Mouse (Mus musculus) hindbrain, embryonic 14.5 days (tissue): ENCODE results near the gene Map2k3. TPM values are rescaled to one million over a fixed set of nuclear protein-coding genes. Genes with fewer than 3 reads are reported as not detected.

Source experiments
- ATAC-seq: fragments of 200-750 bp; cut with Nextera tagmentation; 2 replicates; pipeline ENCODE4 v1.8.0; 2017; ENCODE audit warnings: moderate number of reproducible peaks, mild to moderate bottlenecking, moderate TSS enrichment, moderate library complexity; ENCODE audit not compliant: low FRiP score
- DNase-seq: peaks from one replicate; pipeline ENCODE4 v3.0.0-alpha.2; 2015; ENCODE audit warnings: low spot score
- H3K27ac ChIP-seq: fragments of 300-500 bp; sonication (generic); 2 replicates; pipeline ENCODE4 v1.5.1; 2014; ENCODE audit warnings: mild to moderate bottlenecking, moderate library complexity
- H3K27me3 ChIP-seq: fragments of 300-500 bp; sonication (generic); 2 replicates; pipeline ENCODE4 v1.6.1; 2014; ENCODE audit warnings: mild to moderate bottlenecking, low read length, mixed read lengths; ENCODE audit not compliant: control insufficient read depth, insufficient read depth
- H3K36me3 ChIP-seq: fragments of 300-500 bp; sonication (generic); replicated peaks from 2 replicates; pipeline ENCODE4 v1.6.1; 2014; ENCODE audit not compliant: control insufficient read depth, insufficient read depth
- H3K4me1 ChIP-seq: fragments of 300-500 bp; sonication (generic); replicated peaks from 2 replicates; pipeline ENCODE4 v1.6.1; 2014; ENCODE audit warnings: antibody characterized with exemption, low read length, mixed read lengths; ENCODE audit not compliant: control insufficient read depth, insufficient read depth
- H3K4me2 ChIP-seq: fragments of 300-500 bp; sonication (generic); replicated peaks from 2 replicates; pipeline ENCODE4 v1.6.1; 2014; ENCODE audit warnings: mild to moderate bottlenecking, moderate library complexity
- H3K4me3 ChIP-seq: fragments of 300-500 bp; sonication (generic); replicated peaks from 2 replicates; pipeline ENCODE4 v1.5.1; 2014; ENCODE audit warnings: mild to moderate bottlenecking, low read length
- H3K9ac ChIP-seq: fragments of 300-500 bp; sonication (generic); 2 replicates; pipeline ENCODE4 v1.6.1; 2014
- H3K9me3 ChIP-seq: fragments of 300-500 bp; sonication (generic); 2 replicates; pipeline ENCODE4 v1.6.1; 2016; ENCODE audit warnings: low read length; ENCODE audit not compliant: control insufficient read depth
- WGBS: fragments of 180-500 bp; shearing (Covaris S2); extraction: QIAGEN DNeasy Blood & Tissue Kit; methylation state at CpG from one replicate; pipeline ENCODE4 v1.1.7; 2014; 5-methylcytosine and 5-hydroxymethylcytosine counted together
- polyA plus RNA-seq: library from polyadenylated mRNA; unstranded; fragments of >200 nt; fragmentation: Nextera tagmentation; extraction: Ambion mirVana; gene quantifications from 2 replicates; pipeline ENCODE4 v1.2.1, GENCODE M21; 2014

Map2k3 gene
- polyA plus RNA-seq, 1 experiment from 2014 or later: 23.5 TPM

DNA sequence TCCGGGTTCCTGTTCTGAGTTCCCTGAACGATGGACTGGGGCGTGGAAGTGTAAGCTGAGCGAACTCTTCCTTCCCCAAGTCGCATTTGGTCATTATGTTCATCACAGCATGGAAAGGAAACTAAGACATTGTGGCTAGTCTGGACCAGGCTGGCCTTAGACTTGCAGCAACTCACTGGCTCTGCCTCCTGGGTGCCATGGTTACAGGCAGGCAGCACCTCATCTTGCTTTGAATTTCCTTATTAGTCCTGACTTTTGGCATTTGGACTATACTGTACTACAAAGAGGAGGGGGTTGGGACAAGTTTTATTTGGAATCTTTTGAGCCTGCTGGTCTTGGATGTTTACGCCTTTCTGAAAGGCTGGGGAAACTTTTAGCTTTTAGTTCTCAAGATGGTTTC, 35.1 kb downstream of the Map2k3 start:
- Histone ChIP-seq H3K27ac (no peak overlapping the region), H3K4me1 (no peaks in the 10 kb centered on the region), H3K4me3 (no peak overlapping the region), H3K9ac (no peak overlapping the region), H3K27me3 (no peaks in the 10 kb centered on the region), H3K4me2 (no peak overlapping the region), H3K36me3 (no peaks in the 10 kb centered on the region), H3K9me3 (0 out of 2 replicates have a peak, but pooled peaks cover 3% of the 10 kb centered on the region)
- ATAC-seq (no peak), DNase-seq (no peak)
- 54% methylated on average over 6 of the region's 6 CpGs for WGBS

DNA sequence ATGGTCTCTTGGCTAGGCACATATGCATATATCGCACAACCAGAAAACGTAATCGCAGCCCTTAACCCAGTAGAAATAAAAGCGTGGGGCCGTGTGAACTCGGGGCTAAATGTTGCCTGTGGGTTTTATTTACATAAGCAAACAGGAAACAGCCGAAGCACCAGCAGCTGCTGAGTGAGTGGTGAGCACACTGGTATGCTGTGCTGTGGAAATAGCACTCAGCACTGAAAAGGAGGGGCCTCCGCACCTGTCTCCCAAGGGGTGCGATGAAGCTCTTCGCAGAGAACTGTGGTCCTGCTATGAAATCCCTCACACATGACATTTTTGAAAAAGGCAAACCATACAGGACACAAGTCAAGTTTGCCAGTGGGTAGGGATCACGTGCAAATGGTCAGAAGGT, 43.3 kb downstream of the Map2k3 start:
- WGBS: 82% methylated on average over 11 of the region's 11 CpGs
- ATAC-seq: no peak

DNA sequence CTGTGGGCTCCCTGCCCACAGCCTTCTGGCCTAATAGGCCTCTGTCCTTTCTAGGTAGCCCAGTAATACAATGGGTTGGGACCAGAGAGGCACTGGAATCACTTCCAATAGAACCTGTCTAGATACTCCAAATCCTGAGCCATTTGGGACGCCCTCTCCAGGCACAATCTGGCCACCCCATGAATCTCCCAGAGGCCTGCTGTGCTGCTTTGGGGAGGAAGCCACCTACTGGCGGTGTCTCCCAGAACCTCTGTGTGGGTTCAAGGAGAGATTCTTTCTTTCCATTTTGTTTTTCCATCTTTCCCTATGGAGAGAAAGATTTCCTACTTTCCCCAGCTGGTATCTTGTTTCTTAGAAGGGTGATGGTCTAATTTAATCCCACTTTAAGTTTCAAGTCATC, 44.4 kb downstream of the Map2k3 start:
- Histone ChIP-seq H3K36me3 (no peaks in the 10 kb centered on the region), H3K4me3 (no peak overlapping the region), H3K4me1 (no peaks in the 10 kb centered on the region), H3K9me3 (no peaks in the 10 kb centered on the region), H3K27ac (no peak overlapping the region), H3K9ac (no peak overlapping the region), H3K27me3 (no peaks in the 10 kb centered on the region), H3K4me2 (no peak overlapping the region)
- DNase-seq (no peak), ATAC-seq (no peak)
- 75% methylated on average over 2 of the region's 2 CpGs for WGBS

More for the DNA sequence above, 43.3 kb downstream of the Map2k3 start:
- Histone ChIP-seq H3K27me3 (no peaks in the 10 kb centered on the region), H3K9ac (no peak overlapping the region), H3K36me3 (no peaks in the 10 kb centered on the region), H3K4me1 (no peaks in the 10 kb centered on the region), H3K4me2 (no peak overlapping the region), H3K4me3 (no peak overlapping the region), H3K27ac (no peak overlapping the region), H3K9me3 (no peaks in the 10 kb centered on the region)
- no peak for DNase-seq

DNA sequence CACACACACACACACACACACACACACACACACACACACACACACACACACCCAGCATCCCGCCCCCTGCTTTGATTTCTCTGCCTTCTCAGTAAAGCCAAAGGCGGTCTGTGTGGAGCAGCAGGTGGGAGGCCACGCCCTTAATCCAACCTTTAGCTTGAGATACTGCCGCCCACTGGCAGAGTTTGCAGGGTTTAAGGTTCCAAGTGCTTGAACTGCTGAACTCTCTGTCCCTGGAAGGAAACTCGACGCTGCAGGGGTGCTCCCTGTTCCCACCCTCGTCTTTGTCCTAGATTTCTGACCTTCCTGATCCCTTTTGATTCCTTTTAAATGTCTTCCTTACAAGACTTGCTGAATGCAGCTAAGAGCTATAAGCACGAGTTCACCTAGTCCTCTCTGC, 44.9 kb downstream of the Map2k3 start:
- Histone ChIP-seq H3K4me1 (no peaks in the 10 kb centered on the region), H3K27me3 (no peaks in the 10 kb centered on the region), H3K4me2 (no peak overlapping the region), H3K27ac (no peak overlapping the region), H3K4me3 (no peak overlapping the region), H3K9ac (no peak overlapping the region), H3K9me3 (no peaks in the 10 kb centered on the region), H3K36me3 (no peaks in the 10 kb centered on the region)
- WGBS: 13% methylated on average over 8 of the region's 8 CpGs
- ATAC-seq (no peak), DNase-seq (no peak)

- no peak for DNase-seq
- no peak for ATAC-seq
- Histone ChIP-seq H3K9ac (no peak overlapping the region), H3K9me3 (no peaks in the 10 kb centered on the region), H3K27ac (no peak overlapping the region), H3K4me2 (no peak overlapping the region), H3K4me3 (no peak overlapping the region), H3K36me3 (no peaks in the 10 kb centered on the region), H3K27me3 (no peaks in the 10 kb centered on the region), H3K4me1 (no peaks in the 10 kb centered on the region)
- 55% methylated on average over 3 of the region's 3 CpGs for WGBS
Observed at GRCm38 (mm10) chr11:60977153-60977552, 45.3 kb downstream of the Map2k3 start.

GRCm38 (mm10) chr11:60978658-60979057, 46.8 kb downstream of the Map2k3 start:
- H3K27ac ChIP-seq: no peak overlapping the region
- H3K4me3 ChIP-seq: no peak overlapping the region
- H3K9ac ChIP-seq: no peak overlapping the region
- H3K27me3 ChIP-seq: no peaks in the 10 kb centered on the region
- H3K36me3 ChIP-seq: no peaks in the 10 kb centered on the region
- H3K4me2 ChIP-seq: no peak overlapping the region
- no peak for DNase-seq
- H3K9me3 ChIP-seq: no peaks in the 10 kb centered on the region
- 89% methylated on average over 2 of the region's 2 CpGs for WGBS
- no peak for ATAC-seq
- no peaks in the 10 kb centered on the region for H3K4me1 ChIP-seq

DNA sequence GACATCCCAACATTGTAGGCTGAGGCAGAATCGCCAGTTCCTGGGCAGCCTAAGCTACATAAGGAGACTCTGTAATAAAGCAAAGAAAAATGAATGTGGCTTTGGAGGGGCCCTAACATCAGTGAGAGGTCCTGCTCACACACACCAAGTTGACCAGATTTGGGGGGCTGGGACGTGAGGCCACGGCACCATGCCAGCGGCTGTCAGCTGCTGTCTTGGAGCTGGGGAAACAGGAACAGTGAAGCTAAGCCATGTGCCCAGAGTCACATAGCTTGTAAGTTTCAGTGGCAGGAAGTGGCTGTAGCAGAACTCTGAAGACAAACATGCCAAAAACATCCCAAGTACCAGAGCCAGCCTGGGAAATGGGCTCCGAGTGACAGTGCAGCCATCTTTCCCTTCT, 48.0 kb downstream of the Map2k3 start:
- ATAC-seq: no peak
- Histone ChIP-seq H3K36me3 (no peaks in the 10 kb centered on the region), H3K4me1 (no peaks in the 10 kb centered on the region), H3K4me3 (no peak overlapping the region), H3K9ac (no peak overlapping the region), H3K27me3 (no peaks in the 10 kb centered on the region), H3K27ac (no peak overlapping the region), H3K4me2 (no peak overlapping the region), H3K9me3 (no peaks in the 10 kb centered on the region)
- no peak for DNase-seq
- 91% methylated on average over 5 of the region's 5 CpGs for WGBS

GRCm38 (mm10) chr11:60981693-60982486, 50.1 kb downstream of the Map2k3 start:
- no peak for ATAC-seq
- 77% methylated on average over 14 of the region's 14 CpGs for WGBS

DNA sequence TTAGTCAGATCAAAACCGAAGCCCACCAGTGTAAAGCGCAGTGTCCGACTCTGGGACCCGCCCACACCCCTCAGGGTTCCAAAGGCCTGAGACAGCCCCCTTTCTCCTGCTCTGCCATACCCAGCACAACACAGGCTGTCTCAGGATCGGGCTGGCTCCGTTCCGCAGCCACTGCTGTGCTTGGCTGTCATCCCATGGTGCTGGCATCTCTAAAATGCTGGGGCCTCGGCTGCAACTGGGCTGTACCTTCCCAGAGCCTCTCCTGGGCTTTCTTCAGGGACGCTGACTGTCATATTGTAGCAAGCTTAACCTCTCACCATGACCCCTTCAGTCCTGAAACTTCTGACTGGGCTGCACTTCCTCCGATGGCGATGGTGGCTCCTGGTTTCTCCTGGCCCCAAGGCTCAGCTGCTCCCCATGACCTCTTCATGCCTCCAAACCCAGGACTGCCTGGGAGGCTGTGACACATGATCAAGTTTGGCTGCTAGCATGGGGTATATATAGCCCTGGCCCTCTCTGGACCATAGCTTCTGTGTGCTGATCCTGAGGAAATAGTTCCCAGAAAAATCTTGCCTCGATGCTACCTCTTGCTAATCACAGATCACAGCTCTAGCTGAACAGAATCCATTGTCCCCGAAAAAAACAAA, 53.2 kb downstream of the Map2k3 start:
- no peaks in the 10 kb centered on the region for H3K36me3 ChIP-seq
- no peak overlapping the region for H3K4me2 ChIP-seq
- H3K27me3 ChIP-seq: no peaks in the 10 kb centered on the region
- H3K9me3 ChIP-seq: 0 out of 2 replicates have a peak, but pooled peaks cover 4% of the 10 kb centered on the region
- H3K4me1 ChIP-seq: no peaks in the 10 kb centered on the region
- H3K9ac ChIP-seq: no peak overlapping the region
- ATAC-seq (peak; percentile 40; the same call in 1 of the 2 replicates), DNase-seq (peak; percentile 67)
- 57% methylated on average over 13 of the region's 13 CpGs for WGBS
- no peak overlapping the region for H3K4me3 ChIP-seq
- H3K27ac ChIP-seq: no peak overlapping the region

More at GRCm38 (mm10) chr11:60981693-60982486, 50.1 kb downstream of the Map2k3 start:
- Histone ChIP-seq H3K4me1 (no peaks in the 10 kb centered on the region), H3K9me3 (no peaks in the 10 kb centered on the region), H3K4me2 (no peak overlapping the region), H3K27ac (no peak overlapping the region), H3K4me3 (no peak overlapping the region), H3K36me3 (no peaks in the 10 kb centered on the region), H3K9ac (no peak overlapping the region), H3K27me3 (no peaks in the 10 kb centered on the region)
- no peak for DNase-seq
